Mouse (Mus musculus) monocyte, adult 5-6 weeks (primary cell): ENCODE measurements around the gene 1810055G02Rik. TPM values are rescaled to one million over a fixed set of nuclear protein-coding genes. Genes with fewer than 3 reads are reported as not detected.

Source experiments
- ATAC-seq: fragments of 153-309, 156-312 bp; replicated peaks from 2 replicates; pipeline ENCODE4 v1.8.0; 2017; ENCODE audit warnings: mild to moderate bottlenecking; ENCODE audit not compliant: low TSS enrichment, insufficient number of reproducible peaks, severe bottlenecking, poor library complexity, low FRiP score
- total RNA-seq: library from RNA; stranded (forward); fragments of 200-1000, 200-491, 200-594 nt; gene quantifications from 3 replicates; pipeline ENCODE4 v1.2.3, GENCODE M21; 2017

1810055G02Rik gene
- total RNA-seq, 1 experiment from 2014 or later, result 9.1 TPM

DNA sequence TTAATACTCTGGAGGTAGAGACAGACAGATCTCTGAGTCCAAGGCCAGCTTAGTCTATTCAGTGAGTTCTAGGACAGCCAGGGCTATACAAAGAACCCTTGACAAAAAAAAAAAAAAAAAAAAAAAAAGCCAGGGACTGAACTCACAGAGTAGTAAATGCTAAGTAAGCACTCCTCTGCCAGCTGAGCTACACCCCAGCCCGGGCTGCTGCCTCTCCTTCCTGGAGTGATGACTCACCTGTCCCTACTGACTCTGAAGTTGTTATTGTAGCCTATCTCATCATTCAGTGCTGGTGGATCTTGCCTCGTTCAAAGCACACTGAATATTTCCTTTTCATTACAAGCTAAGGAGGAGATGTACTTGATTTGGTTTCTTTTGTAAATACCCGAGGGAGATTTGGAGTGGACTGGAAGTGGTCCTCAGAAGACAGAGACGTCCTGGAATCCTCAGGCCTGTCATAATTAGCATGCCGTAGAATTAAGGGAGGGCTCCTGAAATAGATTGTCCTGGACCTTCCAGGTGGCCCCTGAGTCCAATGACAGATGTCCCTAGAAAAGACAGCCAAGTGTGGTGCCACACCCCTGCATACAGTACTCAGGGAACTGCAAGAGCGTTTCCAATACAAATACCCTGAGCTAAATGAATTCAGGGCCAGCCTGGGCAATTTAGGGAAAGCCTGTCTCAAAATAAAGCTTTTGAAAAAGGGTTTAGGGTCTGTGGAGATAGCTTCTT is 15.5 kb upstream of the 1810055G02Rik start:
- no peak for ATAC-seq

DNA sequence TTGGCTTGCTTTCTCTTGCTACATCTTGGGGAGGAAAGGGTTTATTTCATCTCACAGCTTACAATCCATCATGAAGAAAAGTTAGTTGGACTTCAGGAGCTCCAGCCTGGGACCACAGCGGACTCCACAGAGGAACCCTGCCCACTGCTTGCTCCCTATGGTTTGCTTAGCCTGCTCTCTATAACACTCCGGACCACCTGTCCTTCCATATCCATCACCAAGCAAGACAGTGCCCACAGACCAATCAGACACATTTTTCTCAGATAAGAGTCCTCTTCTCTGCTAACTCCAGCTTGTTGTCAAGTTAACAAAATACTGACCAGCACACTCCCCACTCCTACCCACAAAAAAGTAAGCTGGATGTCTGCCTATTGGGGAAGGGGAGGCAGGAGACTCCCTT is 13.6 kb upstream of the 1810055G02Rik start:
- no peak for ATAC-seq

GRCm38 (mm10) chr19:3695006-3695405 is 13.1 kb upstream of the 1810055G02Rik start:
- no peak for ATAC-seq

- no peak for ATAC-seq
Observed at GRCm38 (mm10) chr19:3695471-3695870, 12.6 kb upstream of the 1810055G02Rik start.

DNA sequence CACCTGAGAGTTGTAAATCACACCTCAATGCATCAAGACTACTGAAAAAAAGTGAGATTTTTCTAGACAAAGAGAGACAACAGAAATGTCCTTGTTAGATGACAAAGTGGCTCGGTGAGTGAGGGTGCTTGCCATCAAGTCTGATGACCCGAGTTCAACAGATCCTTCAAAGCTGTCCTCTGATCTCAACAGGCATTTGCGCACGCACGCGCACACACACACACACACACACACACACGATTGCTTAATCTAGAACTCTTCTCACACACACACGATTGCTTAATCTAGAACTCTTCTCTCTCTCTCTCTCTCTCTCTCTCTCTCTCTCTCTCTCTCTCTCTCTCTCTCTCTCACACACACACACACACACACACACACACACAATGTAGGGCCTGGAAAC is 12.1 kb upstream of the 1810055G02Rik start:
- no peak for ATAC-seq

- ATAC-seq, result no peak
Observed at GRCm38 (mm10) chr19:3698035-3698434, 10.1 kb upstream of the 1810055G02Rik start.

- peak; percentile 76 for ATAC-seq
Observed at GRCm38 (mm10) chr19:3699508-3700438, 8.3 kb upstream of the 1810055G02Rik start.

- ATAC-seq, result no peak
Observed at GRCm38 (mm10) chr19:3702460-3702859, 5.6 kb upstream of the 1810055G02Rik start.

DNA sequence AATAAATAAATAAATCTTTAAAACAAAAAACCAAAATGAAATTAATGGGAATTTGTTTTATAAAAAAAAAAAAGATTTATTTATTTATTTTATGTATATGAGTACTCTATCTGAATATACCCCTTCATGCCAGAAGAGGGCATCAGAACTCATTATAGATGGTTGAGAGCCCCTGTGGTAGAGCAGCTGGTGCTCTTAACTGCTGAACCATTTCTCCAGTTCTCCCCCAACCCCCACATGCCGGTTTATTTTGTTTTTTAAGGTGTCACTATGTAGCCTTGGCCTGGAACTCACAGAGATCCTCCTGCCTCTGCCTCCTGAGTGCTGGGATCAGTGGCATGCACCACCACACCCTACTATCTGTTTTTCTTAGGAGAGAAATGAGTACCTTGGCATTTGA is 1.8 kb upstream of the 1810055G02Rik start:
- ATAC-seq, result no peak

DNA sequence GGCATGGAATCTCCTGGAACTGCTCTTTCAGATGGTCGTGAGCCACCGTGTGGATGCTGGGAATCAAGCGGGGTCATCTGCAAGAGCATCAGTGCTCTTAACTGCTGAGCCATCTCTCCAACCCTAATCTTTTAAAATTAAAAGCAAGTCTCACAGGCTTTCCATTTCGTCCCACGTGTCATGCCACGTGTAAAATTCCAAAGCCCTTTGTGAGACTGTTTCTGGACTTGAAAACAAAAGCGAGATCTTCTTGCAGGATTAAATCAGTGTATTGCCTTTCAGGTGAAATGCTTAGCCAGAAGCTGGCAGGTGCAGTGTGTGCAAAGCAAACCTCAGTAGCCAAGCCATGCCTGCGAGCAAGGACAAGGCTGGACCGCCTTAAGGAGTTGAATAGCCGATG is 540 bp upstream of the 1810055G02Rik start:
- no peak for ATAC-seq

GRCm38 (mm10) chr19:3709013-3709787 is 1.1 kb downstream of the 1810055G02Rik start:
- no peak for ATAC-seq

- no peak for ATAC-seq
Observed at GRCm38 (mm10) chr19:3710436-3710835, 2.3 kb downstream of the 1810055G02Rik start.

DNA sequence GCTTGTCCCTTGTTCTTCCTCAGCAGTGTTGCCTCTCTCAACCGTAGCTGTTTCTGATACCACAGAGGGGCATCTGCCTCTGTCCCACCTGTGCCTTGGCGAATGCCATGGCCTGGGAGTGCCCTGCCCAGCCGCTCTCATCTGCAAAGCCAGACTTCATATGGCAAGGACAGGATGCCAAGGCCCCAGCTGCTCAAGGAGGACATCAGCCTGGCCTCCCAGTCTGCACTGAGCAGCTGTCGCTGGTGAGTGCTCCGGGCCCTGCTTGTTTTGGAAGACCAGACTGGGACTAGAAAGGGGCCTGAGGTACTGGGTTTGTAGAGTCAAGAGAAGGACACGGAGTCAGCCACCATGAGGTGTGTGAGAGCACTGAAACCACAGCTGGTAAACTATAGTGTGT is 6.3 kb downstream of the 1810055G02Rik start:
- ATAC-seq, result no peak

DNA sequence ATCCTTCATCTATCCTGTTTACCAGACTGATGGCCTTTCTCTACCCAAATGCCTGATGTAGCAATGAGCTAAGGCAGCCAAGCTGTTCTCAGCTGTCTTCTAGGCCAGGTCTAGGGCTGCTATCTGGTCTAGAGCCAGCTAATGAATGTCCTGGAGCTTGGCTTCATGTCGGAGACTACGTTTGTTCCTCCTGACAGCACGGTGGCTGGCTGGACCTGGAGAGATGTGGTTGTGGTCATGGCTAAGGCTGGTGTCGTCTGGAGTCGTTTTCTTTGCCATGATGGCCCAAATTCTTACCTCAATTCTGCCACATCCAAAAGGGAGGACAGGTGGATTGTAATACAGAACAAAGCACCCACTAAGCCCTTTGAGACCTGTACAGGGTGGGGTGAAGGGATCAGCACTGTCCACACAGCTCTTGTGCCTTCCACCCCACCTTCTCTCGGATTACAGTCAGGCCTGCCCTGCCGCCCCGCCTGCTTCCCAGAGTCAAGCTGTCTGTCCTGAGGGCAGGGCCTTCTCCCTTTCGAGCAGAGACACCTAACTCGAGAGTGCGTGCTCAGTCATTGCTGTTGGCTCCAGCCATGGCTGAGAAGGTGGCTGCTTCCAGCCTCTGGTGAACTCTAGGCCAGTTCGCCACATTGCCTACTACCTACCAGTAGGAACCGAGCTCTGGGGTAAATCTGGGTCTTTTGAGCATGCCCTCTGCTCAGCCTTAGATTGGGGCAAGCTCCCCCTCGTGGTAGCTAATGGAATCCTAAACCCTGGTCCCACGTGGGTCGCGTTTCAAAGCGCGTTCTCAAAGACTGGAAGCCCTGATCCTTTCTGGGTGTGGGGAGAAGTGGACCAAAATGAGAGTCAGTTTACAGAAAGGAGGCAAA is 10.6 kb downstream of the 1810055G02Rik start:
- peak; percentile 60 for ATAC-seq

DNA sequence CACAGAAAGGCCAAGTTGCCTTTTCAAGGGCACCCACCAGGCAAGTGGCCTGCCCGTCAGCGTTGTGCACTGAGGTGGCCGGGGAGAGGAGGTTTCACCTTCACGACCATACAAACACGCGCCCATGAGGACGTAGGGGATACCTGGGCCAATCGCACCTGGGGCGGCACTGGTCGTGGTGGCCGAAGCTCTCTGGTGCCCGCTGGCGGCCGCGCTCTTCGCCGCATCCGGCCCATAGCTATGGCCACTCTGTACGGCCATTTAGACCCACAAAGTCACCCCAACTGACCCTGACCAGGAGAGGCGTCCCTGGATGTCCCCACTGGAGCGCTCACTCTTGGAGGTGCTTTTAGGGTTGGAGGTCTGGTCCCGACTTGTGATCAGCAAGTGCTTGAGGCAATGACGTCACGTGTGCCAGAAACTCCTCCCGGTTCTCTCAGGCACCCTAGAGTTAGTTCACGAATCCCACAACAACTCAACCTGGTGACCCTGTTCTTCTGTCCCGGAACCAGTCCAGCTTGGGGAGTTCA is 11.3 kb downstream of the 1810055G02Rik start:
- ATAC-seq, result peak; percentile 37

- ATAC-seq, result 0 out of 2 replicates have a peak, but pooled peaks have one; percentile 12
Observed at GRCm38 (mm10) chr19:3723170-3723569, 15.1 kb downstream of the 1810055G02Rik start.

DNA sequence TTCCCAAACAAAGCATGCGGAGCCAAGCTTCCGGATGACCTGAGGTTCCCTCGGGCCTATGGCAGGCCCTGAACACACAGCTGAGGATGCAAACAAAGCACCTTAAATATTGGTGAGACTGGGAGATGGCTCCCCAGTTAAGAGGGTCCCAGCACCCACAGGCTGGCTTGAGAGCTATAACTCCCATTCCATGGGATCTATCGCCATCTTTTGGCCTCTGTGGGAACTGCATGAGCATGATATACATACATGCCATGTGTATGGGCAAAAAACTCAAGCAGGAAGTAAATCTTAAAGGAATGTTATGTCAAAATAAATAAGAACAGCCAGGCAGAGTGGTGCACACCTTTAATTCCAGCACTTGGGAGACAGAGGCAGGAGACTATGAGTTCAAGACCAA is 15.8 kb downstream of the 1810055G02Rik start:
- ATAC-seq, result 0 out of 2 replicates have a peak, but pooled peaks have one; percentile 34

- ATAC-seq, result no peak
Observed at GRCm38 (mm10) chr19:3724779-3725178, 16.7 kb downstream of the 1810055G02Rik start.
